Mouse (Mus musculus) stomach, embryonic 14.5 days (tissue): ENCODE results near the gene 1700001P01Rik. TPM values are rescaled to one million over a fixed set of nuclear protein-coding genes. Genes with fewer than 3 reads are reported as not detected.

Experiments
- ATAC-seq: fragments of 200-750 bp; cut with Nextera tagmentation; 2 replicates; pipeline ENCODE4 v1.8.0; 2017; ENCODE audit warnings: low read depth, moderate TSS enrichment; ENCODE audit not compliant: insufficient number of reproducible peaks, insufficient read depth, low FRiP score
- H3K27ac ChIP-seq: fragments of 300-500 bp; sonication (generic); 2 replicates; pipeline ENCODE4 v1.5.1; 2014; ENCODE audit warnings: mild to moderate bottlenecking, low read length, moderate library complexity, mixed read lengths
- H3K27me3 ChIP-seq: fragments of 300-500 bp; sonication (generic); 2 replicates; pipeline ENCODE4 v1.6.1; 2014; ENCODE audit warnings: low read length, control low read depth, mixed read lengths; ENCODE audit not compliant: control insufficient read depth, insufficient read depth
- H3K36me3 ChIP-seq: fragments of 300-500 bp; sonication (generic); 2 replicates; pipeline ENCODE4 v1.6.1; 2014; ENCODE audit warnings: mild to moderate bottlenecking, control low read depth, low read length, moderate library complexity, mixed read lengths; ENCODE audit not compliant: control insufficient read depth, insufficient read depth
- H3K4me1 ChIP-seq: fragments of 300-500 bp; sonication (generic); 2 replicates; pipeline ENCODE4 v1.6.1; 2014; ENCODE audit warnings: low read length, control low read depth, mixed read lengths; ENCODE audit not compliant: control insufficient read depth, insufficient read depth
- H3K4me2 ChIP-seq: fragments of 300-500 bp; sonication (generic); replicated peaks from 2 replicates; pipeline ENCODE4 v1.6.1; 2014; ENCODE audit warnings: low read depth, low read length, control low read depth
- H3K4me3 ChIP-seq: fragments of 300-500 bp; sonication (generic); 2 replicates; pipeline ENCODE4 v1.5.1; 2014; ENCODE audit warnings: low read depth, low read length, control low read depth
- H3K9ac ChIP-seq: fragments of 300-500 bp; sonication (generic); replicated peaks from 2 replicates; pipeline ENCODE4 v1.6.1; 2014; ENCODE audit warnings: low read depth, mild to moderate bottlenecking, control low read depth, low read length, moderate library complexity, mixed read lengths
- H3K9me3 ChIP-seq: fragments of 300-500 bp; sonication (generic); 2 replicates; pipeline ENCODE4 v1.6.1; 2016; ENCODE audit warnings: low read depth, low read length, control low read depth; ENCODE audit not compliant: control insufficient read depth
- WGBS: fragments of 180-500 bp; shearing (Covaris S2); extraction: QIAGEN DNeasy Blood & Tissue Kit; methylation state at CpG from one replicate; pipeline ENCODE4 v1.1.7; 2014; 5-methylcytosine and 5-hydroxymethylcytosine counted together
- polyA plus RNA-seq: library from polyadenylated mRNA; unstranded; fragments of >200 nt; fragmentation: Nextera tagmentation; extraction: Ambion mirVana; gene quantifications from 2 replicates; pipeline ENCODE4 v1.2.1, GENCODE M21; 2014

The 1700001P01Rik gene
- polyA plus RNA-seq, 1 experiment from 2014 or later: 0.43 TPM

DNA sequence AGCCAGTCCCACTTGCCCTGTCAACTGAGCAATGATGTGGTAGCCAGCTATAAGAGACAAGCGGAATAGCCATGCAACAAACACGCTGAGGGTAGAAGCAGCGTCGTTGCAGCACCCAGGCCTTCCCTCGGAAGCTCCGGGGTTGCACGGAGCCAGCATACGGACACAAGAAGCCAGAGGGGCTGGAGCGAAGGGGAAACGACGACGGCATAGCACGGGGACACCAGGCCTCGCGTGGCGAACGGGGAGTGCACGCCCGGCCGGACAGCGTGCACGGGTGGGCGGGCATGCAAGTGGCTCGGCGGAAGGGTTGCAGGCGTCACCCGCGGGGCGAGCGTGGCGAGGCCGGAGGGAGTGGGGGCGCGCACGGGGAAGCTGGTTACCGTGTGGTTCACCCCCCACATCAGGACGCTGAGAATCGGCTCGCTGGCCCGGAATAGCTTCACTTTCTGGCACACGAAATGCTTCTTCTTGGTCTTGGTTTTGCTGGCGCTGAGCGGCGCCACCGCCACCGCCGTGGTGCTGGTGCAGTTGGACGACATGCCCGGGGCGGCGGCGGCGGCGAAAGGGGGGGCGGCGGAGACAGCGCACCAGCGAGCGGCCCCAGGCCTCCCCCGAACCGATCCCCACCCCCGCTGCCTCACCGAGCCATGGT, 31.5 kb downstream of the 1700001P01Rik start, which contains the start of gene Pip4k2b:
Pip4k2b (minus strand) TSS at position 642 of the 655 bp plus-strand sequence.
- Histone ChIP-seq H3K4me1 (peaks cover 13% of the 10 kb centered on the region; the same call in 1 of the 2 replicates), H3K27ac (peak within 1 kb of the TSS; percentile 93), H3K9ac (peak within 1 kb of the TSS; percentile 72), H3K4me3 (peak within 1 kb of the TSS; percentile 79), H3K9me3 (no peaks in the 10 kb centered on the region), H3K4me2 (peak within 1 kb of the TSS; percentile 89), H3K36me3 (peaks cover 18% of the 10 kb centered on the region), H3K27me3 (no peaks in the 10 kb centered on the region)
- peak; percentile 11; the same call in 1 of the 2 replicates for ATAC-seq
- under 1% methylated on average over 59 of the region's 63 CpGs for WGBS

DNA sequence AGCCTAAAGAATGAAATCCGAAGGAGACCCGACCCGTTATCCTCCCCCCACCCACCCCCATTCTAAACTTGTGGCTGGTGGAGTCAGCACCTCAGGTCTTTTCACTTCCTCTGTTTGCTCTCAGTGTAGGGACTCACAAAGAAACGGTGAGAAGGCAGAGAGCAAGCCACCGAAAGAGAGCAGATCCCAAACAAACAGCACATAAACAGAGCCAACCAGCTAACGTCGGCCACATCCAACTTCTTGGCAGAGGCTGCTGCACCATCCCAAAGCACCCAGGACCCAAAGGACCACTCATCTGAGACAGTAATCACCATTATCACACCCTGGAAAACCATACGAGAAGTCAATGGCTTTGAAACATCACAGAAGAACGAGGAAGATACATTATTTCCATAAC, 32.3 kb downstream of the 1700001P01Rik start:
- WGBS: 20% methylated on average over 9 of the region's 9 CpGs
- peak overlapping the region; percentile 81; the same call in 1 of the 2 replicates for H3K27ac ChIP-seq

DNA sequence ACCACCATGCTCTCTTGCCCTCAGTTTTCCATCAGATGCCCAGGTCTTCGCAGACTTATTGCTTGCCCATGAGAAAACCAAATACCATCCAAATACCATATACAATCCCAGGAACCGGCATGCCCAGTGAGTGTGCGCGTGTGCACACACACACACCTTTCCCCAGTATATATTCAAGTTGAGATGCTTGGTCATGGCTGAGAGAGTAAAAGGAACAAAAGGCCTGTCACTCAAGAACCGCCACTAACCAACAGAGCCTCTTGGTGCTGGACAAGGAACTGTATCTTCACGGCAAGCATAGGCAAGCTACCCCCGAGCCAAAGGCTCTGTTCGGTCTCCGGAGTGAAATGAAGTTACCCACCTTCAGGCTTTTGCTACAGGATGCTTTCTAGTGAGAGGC, 33.1 kb downstream of the 1700001P01Rik start:
- H3K4me1 ChIP-seq: peaks cover 13% of the 10 kb centered on the region; the same call in 1 of the 2 replicates
- no peak overlapping the region; the same call in 1 of the 2 replicates for H3K9ac ChIP-seq
- H3K27me3 ChIP-seq: no peaks in the 10 kb centered on the region
- H3K4me2 ChIP-seq: peak overlapping the region; percentile 89
- peaks cover 5% of the 10 kb centered on the region for H3K36me3 ChIP-seq
- no peak for ATAC-seq
- H3K4me3 ChIP-seq: 0 out of 2 replicates have a peak overlapping the region, but pooled peaks have one; percentile 79
- no peak overlapping the region for H3K27ac ChIP-seq
- no peaks in the 10 kb centered on the region for H3K9me3 ChIP-seq
- 85% methylated on average over 9 of the region's 9 CpGs for WGBS

More for the DNA sequence above, 32.3 kb downstream of the 1700001P01Rik start:
- Histone ChIP-seq H3K27me3 (no peaks in the 10 kb centered on the region), H3K9ac (peak overlapping the region; percentile 72; the same call in 1 of the 2 replicates), H3K4me2 (peak overlapping the region; percentile 89), H3K4me1 (peaks cover 13% of the 10 kb centered on the region; the same call in 1 of the 2 replicates), H3K4me3 (peak overlapping the region; percentile 79), H3K9me3 (no peaks in the 10 kb centered on the region), H3K36me3 (peaks cover 13% of the 10 kb centered on the region)
- ATAC-seq: no peak

DNA sequence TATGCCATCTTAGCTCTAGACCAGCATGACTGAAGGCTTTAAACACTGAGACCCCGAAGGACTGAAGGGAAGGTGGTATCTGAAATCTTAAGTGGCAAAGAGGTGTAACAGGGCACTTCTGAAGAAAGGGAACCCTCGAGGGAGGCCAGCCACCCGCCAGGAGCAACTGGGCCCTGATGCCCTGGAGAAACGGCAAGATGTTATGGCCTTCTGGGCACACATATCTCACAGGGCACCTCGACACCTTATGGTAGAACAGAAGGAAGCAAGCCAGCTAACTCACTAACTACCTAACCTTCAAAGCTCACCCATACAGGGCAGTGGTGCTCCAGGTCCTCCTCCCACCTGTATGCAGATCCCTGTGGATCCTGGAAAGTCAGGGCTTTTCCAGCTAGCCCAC, 33.6 kb downstream of the 1700001P01Rik start:
- H3K4me2 ChIP-seq: no peak overlapping the region
- H3K9ac ChIP-seq: no peak overlapping the region
- 93% methylated on average over 5 of the region's 5 CpGs for WGBS

DNA sequence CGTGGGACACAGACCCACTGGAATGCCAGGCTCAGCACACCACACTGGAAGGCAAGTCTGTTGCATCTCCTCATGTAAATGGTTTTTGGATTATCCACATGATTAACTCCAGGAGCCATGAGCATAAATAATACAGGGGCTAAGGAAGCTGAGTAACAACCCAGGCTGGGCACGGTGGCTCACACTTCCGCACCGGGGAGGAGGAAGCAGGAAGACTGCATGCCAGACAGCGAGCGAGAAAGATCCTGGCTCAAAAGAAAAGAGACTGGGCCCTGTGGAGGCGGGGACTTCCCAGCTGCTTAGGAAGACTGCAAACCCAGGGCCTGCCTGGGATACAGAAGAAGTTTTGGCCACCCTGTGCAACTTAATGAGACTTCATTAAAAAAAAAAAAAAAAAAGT, 35.5 kb downstream of the 1700001P01Rik start:
- Histone ChIP-seq H3K27me3 (no peaks in the 10 kb centered on the region), H3K9me3 (no peaks in the 10 kb centered on the region), H3K4me1 (peaks cover 13% of the 10 kb centered on the region; the same call in 1 of the 2 replicates), H3K4me3 (no peak overlapping the region), H3K9ac (no peak overlapping the region), H3K27ac (no peak overlapping the region; the same call in 1 of the 2 replicates), H3K36me3 (no peaks in the 10 kb centered on the region), H3K4me2 (no peak overlapping the region)
- ATAC-seq: no peak
- WGBS: 46% methylated on average over 7 of the region's 7 CpGs

More for the DNA sequence above, 33.6 kb downstream of the 1700001P01Rik start:
- Histone ChIP-seq H3K36me3 (peaks cover 4% of the 10 kb centered on the region; the same call in 1 of the 2 replicates), H3K27ac (no peak overlapping the region), H3K27me3 (no peaks in the 10 kb centered on the region), H3K9me3 (no peaks in the 10 kb centered on the region), H3K4me1 (peaks cover 13% of the 10 kb centered on the region; the same call in 1 of the 2 replicates), H3K4me3 (no peak overlapping the region)
- ATAC-seq: no peak

DNA sequence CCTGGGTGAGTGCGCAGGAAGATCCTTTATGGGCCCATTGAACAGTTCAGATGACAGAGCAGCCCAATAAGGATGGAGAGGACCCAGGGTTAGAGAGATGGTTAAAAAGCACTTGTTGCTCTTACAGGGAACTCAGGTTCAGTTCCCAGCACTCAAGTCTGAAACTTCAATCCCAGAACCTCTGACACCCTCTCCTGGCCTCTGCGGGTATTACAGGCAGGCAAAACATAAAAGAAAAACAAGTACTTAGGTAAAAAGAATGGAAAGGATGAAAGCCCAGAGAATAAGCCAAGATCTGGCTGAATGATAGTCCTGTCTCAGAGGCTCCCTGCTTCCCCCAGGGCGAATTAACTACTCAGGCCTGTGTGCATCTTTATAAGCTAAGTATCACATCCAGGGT, 36.6 kb downstream of the 1700001P01Rik start:
- no peaks in the 10 kb centered on the region for H3K36me3 ChIP-seq
- no peaks in the 10 kb centered on the region for H3K9me3 ChIP-seq
- no peak overlapping the region for H3K27ac ChIP-seq
- peaks cover 15% of the 10 kb centered on the region; the same call in 1 of the 2 replicates for H3K4me1 ChIP-seq
- H3K9ac ChIP-seq: no peak overlapping the region
- no peak for ATAC-seq
- H3K27me3 ChIP-seq: no peaks in the 10 kb centered on the region
- 87% methylated on average over 3 of the region's 3 CpGs for WGBS
- no peak overlapping the region for H3K4me3 ChIP-seq
- no peak overlapping the region for H3K4me2 ChIP-seq

DNA sequence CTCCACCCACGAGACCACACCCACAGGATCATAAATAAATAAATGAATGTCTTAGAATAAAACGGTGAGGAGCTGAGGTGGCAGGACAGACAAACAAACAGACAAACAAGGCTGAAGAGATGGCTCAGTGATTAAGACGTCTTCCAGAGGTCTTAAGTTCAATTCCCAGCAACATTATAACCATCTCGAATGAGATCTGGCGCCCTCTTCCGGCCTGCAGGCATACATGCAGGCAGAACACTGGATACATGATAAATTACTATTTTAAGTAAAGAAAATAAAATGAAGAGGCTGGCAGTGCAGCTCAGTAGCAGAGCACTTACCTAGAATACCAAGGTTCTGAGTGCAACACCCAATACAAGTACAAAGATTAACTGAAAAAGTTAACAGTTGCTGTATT, 37.0 kb downstream of the 1700001P01Rik start:
- no peak for ATAC-seq
- Histone ChIP-seq H3K36me3 (no peaks in the 10 kb centered on the region), H3K27me3 (no peaks in the 10 kb centered on the region), H3K27ac (no peak overlapping the region), H3K4me3 (no peak overlapping the region), H3K4me2 (no peak overlapping the region), H3K4me1 (peaks cover 16% of the 10 kb centered on the region; the same call in 1 of the 2 replicates), H3K9me3 (no peaks in the 10 kb centered on the region), H3K9ac (no peak overlapping the region)
- WGBS: 58% methylated on average over 6 of the region's 6 CpGs

DNA sequence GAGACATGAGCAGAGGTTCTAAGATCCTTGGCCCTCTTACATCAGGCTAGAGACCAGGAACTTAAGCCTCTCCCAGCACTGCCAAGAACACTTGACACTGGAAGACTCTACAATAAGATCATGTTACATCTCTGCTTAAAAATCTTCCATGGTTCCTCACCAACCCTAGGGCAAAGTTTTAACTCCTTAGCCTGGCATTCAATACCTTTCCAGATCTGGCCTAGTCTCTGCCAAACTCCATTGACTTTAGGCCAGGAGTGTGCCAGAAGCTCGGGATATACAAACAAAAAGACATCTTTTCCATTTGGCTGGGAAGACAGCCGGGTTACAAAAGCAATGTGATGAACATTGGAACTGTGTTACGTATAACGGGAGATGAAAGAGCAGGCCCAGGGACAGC, 38.1 kb downstream of the 1700001P01Rik start:
- H3K9me3 ChIP-seq: no peaks in the 10 kb centered on the region
- no peak for ATAC-seq
- no peak overlapping the region for H3K4me3 ChIP-seq
- H3K4me2 ChIP-seq: no peak overlapping the region
- no peak overlapping the region for H3K27ac ChIP-seq
- 62% methylated on average over 4 of the region's 4 CpGs for WGBS
- H3K4me1 ChIP-seq: peaks cover 4% of the 10 kb centered on the region; the same call in 1 of the 2 replicates
- H3K36me3 ChIP-seq: no peaks in the 10 kb centered on the region
- no peaks in the 10 kb centered on the region for H3K27me3 ChIP-seq
- no peak overlapping the region for H3K9ac ChIP-seq
